Comparison of ENCODE assay signal across 9 mouse cellular contexts in the genomic region with DNA sequence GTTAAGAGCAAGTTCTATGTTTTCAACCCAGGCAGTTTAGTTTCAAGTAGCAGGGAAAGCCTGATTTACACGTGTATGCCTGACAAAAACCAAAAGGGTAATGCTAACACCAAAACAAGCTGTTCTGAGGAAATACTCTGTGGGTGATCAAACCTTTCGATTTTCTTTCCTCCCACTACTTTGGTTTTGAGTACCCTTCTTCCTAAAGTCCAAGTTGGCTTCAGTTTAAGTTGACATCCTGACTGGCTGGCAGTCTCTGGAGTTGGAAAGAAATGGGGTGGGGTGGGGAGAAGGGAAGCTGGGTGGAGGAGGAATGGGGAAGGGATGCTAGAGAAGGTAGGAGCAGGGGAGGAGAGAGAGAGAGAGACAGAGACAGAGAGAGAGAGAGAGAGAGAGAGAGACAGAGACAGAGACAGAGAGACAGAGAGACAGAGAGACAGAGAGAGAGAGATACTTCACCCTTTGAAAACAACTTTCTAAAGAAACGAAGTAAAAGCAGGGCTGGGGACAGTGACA. TPM values are rescaled to one million over a fixed set of nuclear protein-coding genes. Genes with fewer than 3 reads are reported as not detected.
DNase-seq lines count a peak whose midpoint lies in the region; ATAC-seq and TF ChIP-seq lines count a peak whose summit lies in the region.
"Had no signal": no experiment of that assay in that cellular context is flagged by ENCODE, and none has a peak within 500 bp of the region (broad histone marks: within the 10 kb centered on the region; RNA-seq: fewer than 3 reads in every experiment).

No protein-coding gene starts in this region.

- no peaks in the 10 kb centered on the region for H3K27me3 ChIP-seq in heart, embryonic 15.5 days
- H3K27me3 ChIP-seq in lung, postnatal 0 days (replicated peaks; ENCODE audit: insufficient read depth, low read length): no peaks in the 10 kb centered on the region

- no peak for TF ChIP-seq CTCF in lung, postnatal 0 days (IDR thresholded peaks at IDR 0.05)

- no peak for TF ChIP-seq EP300 in lung, postnatal 0 days (IDR thresholded peaks at IDR 0.05)

- no peaks in the 10 kb centered on the region for H3K9me3 ChIP-seq in ES-E14 (ENCODE audit: control insufficient read depth, insufficient read depth, low read depth, low read length)
- no peaks in the 10 kb centered on the region for H3K9me3 ChIP-seq in heart, embryonic 15.5 days (replicated peaks)
- no peaks in the 10 kb centered on the region for H3K9me3 ChIP-seq in lung, postnatal 0 days (ENCODE audit: low read length)

- no peak overlapping the region for H3K9ac ChIP-seq in ES-E14 (ENCODE audit: insufficient read depth, low read depth, low read length, poor library complexity, severe bottlenecking)
- H3K9ac ChIP-seq in heart, embryonic 15.5 days: peak overlapping the region; percentile 88
- H3K9ac ChIP-seq in lung, postnatal 0 days (replicated peaks; ENCODE audit: low read depth): peak overlapping the region; percentile 72

- H3K27ac ChIP-seq in ES-E14 (ENCODE audit: insufficient read depth, low read depth, low read length, poor library complexity, severe bottlenecking): no peak overlapping the region
- H3K27ac ChIP-seq in heart, embryonic 15.5 days: peak overlapping the region; percentile 78
- H3K27ac ChIP-seq in lung, postnatal 0 days (ENCODE audit: low read length): peak overlapping the region; percentile 92

- H3K4me3 ChIP-seq in ES-E14 (ENCODE audit: insufficient read depth in 1 of 2, low read depth in 1 of 2, low read length in 2 of 2, poor library complexity in 1 of 2, severe bottlenecking in 1 of 2): peak overlapping the region; percentile 76 to 94; a peak in 2 of 4 replicates
- peak overlapping the region; percentile 75 for H3K4me3 ChIP-seq in heart, embryonic 15.5 days
- H3K4me3 ChIP-seq in lung, postnatal 0 days (ENCODE audit: low read depth, low read length): peak overlapping the region; percentile 65

- intact Hi-C loops in left cerebral cortex, postnatal 10 days (cut with DNase I): no loop called here

- 15% methylated on average over 3 of the region's 3 CpGs for WGBS in heart, embryonic 15.5 days
- WGBS in lung, postnatal 0 days: 8% methylated on average over 2 of the region's 3 CpGs

- ATAC-seq in heart, embryonic 15.5 days (replicated peaks; ENCODE audit: insufficient number of reproducible peaks, insufficient read depth, low FRiP score, low read depth): no peak
- ATAC-seq in lung, postnatal 0 days: peak; percentile 47

- H3K4me2 ChIP-seq in heart, embryonic 15.5 days: peak overlapping the region; percentile 92
- H3K4me2 ChIP-seq in lung, postnatal 0 days (replicated peaks; ENCODE audit: low read depth, low read length): peak overlapping the region; percentile 82

- H3K36me3 ChIP-seq in ES-E14 (ENCODE audit: control insufficient read depth, insufficient read depth, low read length, poor library complexity, severe bottlenecking): no peaks in the 10 kb centered on the region
- H3K36me3 ChIP-seq in heart, embryonic 15.5 days: no peaks in the 10 kb centered on the region
- no peaks in the 10 kb centered on the region for H3K36me3 ChIP-seq in lung, postnatal 0 days (ENCODE audit: insufficient read depth, low read length)

- peaks cover 0 to 6% of the 10 kb centered on the region in 2 experiments; a peak in 1 of 4 replicates for H3K4me1 ChIP-seq in ES-E14 (ENCODE audit: control insufficient read depth in 2 of 2, insufficient read depth in 2 of 2, low read length in 2 of 2, poor library complexity in 1 of 2)
- H3K4me1 ChIP-seq in heart, embryonic 15.5 days (replicated peaks): no peaks in the 10 kb centered on the region
- peaks cover 7% of the 10 kb centered on the region; the same call in 1 of the 2 replicates for H3K4me1 ChIP-seq in lung, postnatal 0 days (ENCODE audit: insufficient read depth, low read depth, low read length)

- peak; percentile 43 for DNase-seq in CD4-positive helper T cell, adult 2 months (ENCODE audit: low read depth, low spot score)
- DNase-seq in ES-E14 (ENCODE audit: low read depth, low spot score): no peak
- peak; percentile 41 for DNase-seq in lung, postnatal 0 days (ENCODE audit: low spot score)
- DNase-seq in right cerebral cortex, postnatal 25 days: no peak
- DNase-seq in left cerebral cortex, adult 18-20 months (ENCODE audit: low spot score in 2 of 2): no peak
- DNase-seq in left cerebral cortex, postnatal 10 days (ENCODE audit: extremely low spot score in 1 of 2, low spot score in 2 of 2): no peak
- DNase-seq in kidney, adult 11 months: no peak

- in situ Hi-C loops in ES-E14 (cut with MboI; ENCODE audit: low sequenced_read_pairs in 2 of 2, unreplicated experiment in 2 of 2): no loop called here

TF ChIP-seq in ES-E14, 5 proteins besides CTCF, POLR2A, EP300 and RAD21:
- no peak for TF ChIP-seq ZNF384 (IDR thresholded peaks at IDR 0.05; ENCODE audit: low read depth, low read length)
- no peak for TF ChIP-seq HCFC1 (IDR thresholded peaks at IDR 0.05; ENCODE audit: borderline replicate concordance, insufficient read depth, low read length)
- no peak for TF ChIP-seq MAFK (IDR thresholded peaks at IDR 0.05; ENCODE audit: insufficient read depth, low read depth, low read length)
- no peak for TF ChIP-seq ZC3H11A (IDR thresholded peaks at IDR 0.05; ENCODE audit: borderline replicate concordance, low read depth, low read length)
- TF ChIP-seq CHD2 (IDR thresholded peaks at IDR 0.05; ENCODE audit: low read depth, low read length): no peak
TF ChIP-seq in ES-E14: peak in this region for 0.

RNA-seq across cellular contexts. Expression of a gene that starts 0.4 kb away (rescaled TPM):
- total RNA-seq in ES-E14 (2012; rRNA removed): 37.6 and 55.7 TPM in 2 replicates
- 18.2 and 22.7 TPM in 2 replicates for polyA plus RNA-seq in heart, embryonic 15.5 days (2015; fragmentation: Nextera tagmentation; extraction: Ambion mirVana)
- 74.3 and 74.4 TPM in 2 replicates for polyA plus RNA-seq in lung, postnatal 0 days (2015; fragmentation: Nextera tagmentation; extraction: Ambion mirVana)
- total RNA-seq in left cerebral cortex, adult 18-20 months (2021): 1 to 10 TPM; 9.6 to 9.8 TPM
- 1 to 10 TPM; 8.4 to 8.5 TPM for total RNA-seq in left cerebral cortex, postnatal 10 days (2021)

RNA-seq across cellular contexts. Expression of a gene that starts 6.8 kb away (rescaled TPM):
- 7.3 and 8.3 TPM in 2 replicates for total RNA-seq in ES-E14 (2012; rRNA removed)
- polyA plus RNA-seq in heart, embryonic 15.5 days (2015; fragmentation: Nextera tagmentation; extraction: Ambion mirVana): 10.8 and 11.8 TPM in 2 replicates
- polyA plus RNA-seq in lung, postnatal 0 days (2015; fragmentation: Nextera tagmentation; extraction: Ambion mirVana): 22.8 and 23.9 TPM in 2 replicates
- total RNA-seq in left cerebral cortex, adult 18-20 months (2021): 10 to 100 TPM; 10.2 to 11.8 TPM
- total RNA-seq in left cerebral cortex, postnatal 10 days (2021): 10 to 100 TPM in 1 of 2 experiments, 1 to 10 TPM in 1; 9.4 to 12.6 TPM

RNA-seq across cellular contexts. Expression of a gene that starts 39.2 kb away (rescaled TPM):
- not detected in 2 replicates for total RNA-seq in ES-E14 (2012; rRNA removed)
- polyA plus RNA-seq in heart, embryonic 15.5 days (2015; fragmentation: Nextera tagmentation; extraction: Ambion mirVana): 0.31 and 0.48 TPM in 2 replicates
- 9.8 and 10.3 TPM in 2 replicates for polyA plus RNA-seq in lung, postnatal 0 days (2015; fragmentation: Nextera tagmentation; extraction: Ambion mirVana)
- not detected for total RNA-seq in left cerebral cortex, adult 18-20 months (2021)
- not detected for total RNA-seq in left cerebral cortex, postnatal 10 days (2021)
- total RNA-seq: heart, adult 18-20 months had no signal

Comparison
In these comparisons a context has a peak if more than half of its experiments do, and no peak if none do; other contexts are left out.
1. DNase-seq: peak in CD4-positive helper T cell, adult 2 months (single experiment) and lung, postnatal 0 days (single experiment); none in ES-E14 (single experiment), right cerebral cortex, postnatal 25 days (single experiment), left cerebral cortex, adult 18-20 months (0 of 2), left cerebral cortex, postnatal 10 days (0 of 2) and kidney, adult 11 months (single experiment).
2. Peak in every context shown above with its lines, with median percentiles within 50 percentile points of each other: H3K4me3 ChIP-seq.